17 mouse cellular contexts compared by ENCODE assay signal in genomic region chr16:9153501-9153900, GRCm38 (mm10).
"Had no signal": no experiment of that assay in that cellular context is flagged by ENCODE, and none has a peak within 500 bp of the region (broad histone marks: within the 10 kb centered on the region; RNA-seq: fewer than 3 reads in every experiment).

No protein-coding gene starts in this region.

- H3K4me1 ChIP-seq: neural tube, embryonic 12.5 days; neural tube, embryonic 15.5 days; stomach, embryonic 15.5 days had no signal

- H3K27ac ChIP-seq: neural tube, embryonic 12.5 days; neural tube, embryonic 13.5 days; neural tube, embryonic 15.5 days; stomach, embryonic 15.5 days; stomach, postnatal 0 days had no signal

- H3K36me3 ChIP-seq: neural tube, embryonic 12.5 days; neural tube, embryonic 13.5 days; neural tube, embryonic 15.5 days; stomach, embryonic 15.5 days had no signal

- H3K9me3 ChIP-seq: neural tube, embryonic 12.5 days; neural tube, embryonic 13.5 days; neural tube, embryonic 15.5 days; stomach, embryonic 15.5 days had no signal

- H3K4me3 ChIP-seq: neural tube, embryonic 12.5 days; neural tube, embryonic 13.5 days; neural tube, embryonic 15.5 days; stomach, embryonic 15.5 days had no signal

- H3K9ac ChIP-seq: neural tube, embryonic 12.5 days; neural tube, embryonic 13.5 days; neural tube, embryonic 15.5 days; stomach, embryonic 15.5 days had no signal

- H3K4me2 ChIP-seq: neural tube, embryonic 12.5 days; neural tube, embryonic 13.5 days; neural tube, embryonic 15.5 days; stomach, embryonic 15.5 days had no signal

- H3K27me3 ChIP-seq: neural tube, embryonic 12.5 days; neural tube, embryonic 13.5 days; neural tube, embryonic 15.5 days; stomach, embryonic 15.5 days had no signal

- DNase-seq: retina, postnatal 1 day; right cerebral cortex, adult 18-20 months; right cerebral cortex, postnatal 14 days; right cerebral cortex, postnatal 25 days; right cerebral cortex, postnatal 4 days; spleen, adult 18-20 months; thymus, adult 18-20 months; thymus, adult 2 months; thymus, postnatal 14 days; thymus, postnatal 25 days; thymus, postnatal 36 days; thymus, postnatal 4 days had no signal
